Mouse (Mus musculus) hindbrain, postnatal 0 days (tissue): ENCODE results near the gene Six4. TPM values are rescaled to one million over a fixed set of nuclear protein-coding genes. Genes with fewer than 3 reads are reported as not detected.
"Not testable (repeated sequence)": the region's sequence is repeated elsewhere in the genome, so short reads cannot be mapped to it uniquely, and the experiment has no call there.

ENCODE experiments used
- ATAC-seq: fragments of 200-750 bp; cut with Nextera tagmentation; 2 replicates; pipeline ENCODE4 v1.8.0; 2017; ENCODE audit warnings: mild to moderate bottlenecking, moderate TSS enrichment, moderate library complexity
- DNase-seq: peaks from one replicate; pipeline ENCODE4 v3.0.0-alpha.2; 2015; ENCODE audit warnings: low spot score
- H3K27ac ChIP-seq: fragments of 300-500 bp; sonication (generic); 2 replicates; pipeline ENCODE4 v1.5.1; 2014; ENCODE audit warnings: mild to moderate bottlenecking
- H3K27me3 ChIP-seq: fragments of 300-500 bp; sonication (generic); 2 replicates; pipeline ENCODE4 v1.6.1; 2014; ENCODE audit warnings: low read length, mixed read lengths; ENCODE audit not compliant: insufficient read depth
- H3K36me3 ChIP-seq: fragments of 300-500 bp; sonication (generic); 2 replicates; pipeline ENCODE4 v1.6.1; 2014; ENCODE audit warnings: low read length, mixed read lengths; ENCODE audit not compliant: insufficient read depth
- H3K4me1 ChIP-seq: fragments of 300-500 bp; sonication (generic); 2 replicates; pipeline ENCODE4 v1.6.1; 2014; ENCODE audit warnings: antibody characterized with exemption, low read length, mixed read lengths; ENCODE audit not compliant: insufficient read depth
- H3K4me2 ChIP-seq: fragments of 300-500 bp; sonication (generic); 2 replicates; pipeline ENCODE4 v1.6.1; 2014; ENCODE audit warnings: low read depth, mild to moderate bottlenecking, low read length, moderate library complexity, mixed read lengths
- H3K4me3 ChIP-seq: fragments of 300-500 bp; sonication (generic); 2 replicates; pipeline ENCODE4 v1.5.1; 2014; ENCODE audit warnings: low read length
- H3K9ac ChIP-seq: fragments of 300-500 bp; sonication (generic); replicated peaks from 2 replicates; pipeline ENCODE4 v1.6.1; 2014; ENCODE audit warnings: mild to moderate bottlenecking, low read length, moderate library complexity, mixed read lengths
- H3K9me3 ChIP-seq: fragments of 300-500 bp; sonication (generic); 2 replicates; pipeline ENCODE4 v1.6.1; 2016; ENCODE audit warnings: low read length, mixed read lengths
- CTCF ChIP-seq: IDR thresholded peaks from 2 replicates; pipeline ENCODE4 v1.5.1; 2016; ENCODE audit warnings: antibody characterized with exemption, control low read depth, low read depth
- WGBS: fragments of 180-500 bp; shearing (Covaris S2); extraction: QIAGEN DNeasy Blood & Tissue Kit; methylation state at CpG from one replicate; pipeline ENCODE4 v1.1.7; 2014; 5-methylcytosine and 5-hydroxymethylcytosine counted together
- polyA plus RNA-seq: library from polyadenylated mRNA; unstranded; fragments of >200 nt; fragmentation: Nextera tagmentation; extraction: Ambion mirVana; gene quantifications from 2 replicates; pipeline ENCODE4 v1.2.1, GENCODE M21; 2015
- total RNA-seq: library from RNA; depleted of rRNA; stranded (reverse); fragments of >200 nt; gene quantifications from 2 replicates; pipeline ENCODE4 v1.2.3, GENCODE M21; 2014; rRNA removed

The Six4 gene
- 1.6 and 1.8 TPM in 2 replicates for total RNA-seq
- 0.15 and 0.26 TPM in 2 replicates for polyA plus RNA-seq

DNA sequence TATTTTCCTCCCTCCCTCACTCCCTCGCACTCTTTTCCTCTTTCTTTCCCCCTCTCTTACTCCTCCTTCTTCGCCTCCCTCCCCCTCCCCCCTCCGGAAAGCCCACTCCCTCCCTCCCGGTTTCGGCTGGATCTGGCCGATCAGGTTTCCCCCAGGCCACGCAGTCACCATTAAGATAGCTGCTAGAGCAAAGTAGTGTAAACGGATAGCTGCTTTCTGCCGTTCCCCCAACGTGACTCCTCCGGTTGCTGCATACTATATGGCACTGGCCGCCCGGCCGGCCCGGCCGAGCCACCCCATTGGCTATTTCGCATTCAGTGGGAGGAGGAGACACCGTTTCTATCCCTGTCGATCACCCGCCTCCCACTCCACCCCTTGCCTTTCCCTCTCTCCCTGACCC lies at the start of gene Six4:
TSS of gene Six4 (minus strand) at position 261 of the 400 bp plus-strand sequence.
- peak within 1 kb of the TSS; percentile 99 for H3K4me2 ChIP-seq
- H3K36me3 ChIP-seq: no peaks in the 10 kb centered on the region
- DNase-seq: peak; percentile 81
- peak within 1 kb of the TSS; percentile 70 for H3K4me3 ChIP-seq
- no peaks in the 10 kb centered on the region; the same call in 1 of the 2 replicates for H3K4me1 ChIP-seq
- ATAC-seq: peak; percentile 87
- no peak within 1 kb of the TSS; the same call in 1 of the 2 replicates for H3K27ac ChIP-seq
- no peaks in the 10 kb centered on the region for H3K9me3 ChIP-seq
- no peaks in the 10 kb centered on the region for H3K27me3 ChIP-seq
- under 1% methylated on average over 19 of the region's 20 CpGs for WGBS
- peak within 1 kb of the TSS; percentile 40 for H3K9ac ChIP-seq
- TF ChIP-seq CTCF: no peak

- TF ChIP-seq CTCF: no peak
- Histone ChIP-seq H3K36me3 (no peaks in the 10 kb centered on the region), H3K9ac (no peak overlapping the region), H3K27me3 (no peaks in the 10 kb centered on the region), H3K4me1 (no peaks in the 10 kb centered on the region), H3K27ac (no peak overlapping the region), H3K4me3 (no peak overlapping the region), H3K4me2 (no peak overlapping the region), H3K9me3 (no peaks in the 10 kb centered on the region)
- 60% methylated on average over 13 of the region's 13 CpGs for WGBS
- DNase-seq (no peak), ATAC-seq (no peak)
Measured at GRCm38 (mm10) chr12:73162408-73163181, 49.3 kb upstream of the Six4 start.

DNA sequence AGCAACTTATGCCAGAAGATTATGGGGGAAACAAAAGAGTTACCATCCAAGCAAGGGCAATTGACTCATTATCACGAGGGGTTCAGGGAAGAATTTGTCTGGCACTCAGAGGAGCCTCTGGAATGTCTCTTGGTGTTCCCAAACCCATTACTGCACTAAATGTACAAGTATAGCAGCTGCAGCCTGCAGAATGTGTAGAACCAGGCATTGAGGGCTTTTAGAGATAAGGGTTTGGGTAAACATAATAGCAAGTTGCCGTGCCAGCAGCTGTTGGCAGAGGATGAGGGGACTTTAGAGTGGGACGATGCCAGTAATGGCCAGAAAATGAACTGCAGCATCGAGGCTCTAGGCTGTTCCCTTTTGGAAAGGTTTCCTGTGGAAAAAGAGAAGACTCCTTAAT lies 47.1 kb upstream of the Six4 start:
- H3K4me3 ChIP-seq: no peak overlapping the region
- no peaks in the 10 kb centered on the region for H3K4me1 ChIP-seq
- H3K9ac ChIP-seq: no peak overlapping the region
- WGBS: 39% methylated on average over 4 of the region's 4 CpGs
- H3K4me2 ChIP-seq: no peak overlapping the region
- no peak overlapping the region for H3K27ac ChIP-seq
- TF ChIP-seq CTCF: 0 out of 2 replicates have a peak, but pooled peaks have one; percentile 13
- ATAC-seq: no peak
- no peaks in the 10 kb centered on the region for H3K9me3 ChIP-seq
- DNase-seq: peak; percentile 33
- H3K36me3 ChIP-seq: no peaks in the 10 kb centered on the region
- H3K27me3 ChIP-seq: no peaks in the 10 kb centered on the region

DNA sequence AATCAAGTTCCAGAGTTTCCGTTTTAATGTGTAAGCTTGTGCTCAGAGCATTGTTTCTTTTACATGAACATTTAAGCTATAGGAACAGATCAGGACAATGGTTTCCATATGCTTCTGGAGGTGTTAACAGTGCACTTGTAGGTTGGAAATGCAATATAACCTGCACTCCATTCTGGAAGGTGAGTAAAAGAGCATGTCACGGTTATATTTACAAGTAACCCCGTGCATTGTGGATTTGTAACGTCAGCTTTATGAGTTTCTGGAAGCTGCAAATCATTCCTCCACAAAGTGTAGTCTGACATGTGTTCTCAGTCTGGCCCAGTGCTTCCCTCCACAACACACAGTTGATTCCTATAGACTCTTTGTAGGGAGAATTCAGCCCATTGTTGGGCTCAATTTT lies 40.9 kb upstream of the Six4 start:
- Histone ChIP-seq H3K9ac (no peak overlapping the region), H3K4me2 (no peak overlapping the region), H3K27ac (no peak overlapping the region), H3K36me3 (no peaks in the 10 kb centered on the region), H3K4me3 (no peak overlapping the region), H3K27me3 (no peaks in the 10 kb centered on the region), H3K4me1 (no peaks in the 10 kb centered on the region), H3K9me3 (no peaks in the 10 kb centered on the region)
- ATAC-seq (no peak), DNase-seq (no peak)
- TF ChIP-seq CTCF: no peak
- WGBS: 94% methylated on average over 4 of the region's 4 CpGs

DNA sequence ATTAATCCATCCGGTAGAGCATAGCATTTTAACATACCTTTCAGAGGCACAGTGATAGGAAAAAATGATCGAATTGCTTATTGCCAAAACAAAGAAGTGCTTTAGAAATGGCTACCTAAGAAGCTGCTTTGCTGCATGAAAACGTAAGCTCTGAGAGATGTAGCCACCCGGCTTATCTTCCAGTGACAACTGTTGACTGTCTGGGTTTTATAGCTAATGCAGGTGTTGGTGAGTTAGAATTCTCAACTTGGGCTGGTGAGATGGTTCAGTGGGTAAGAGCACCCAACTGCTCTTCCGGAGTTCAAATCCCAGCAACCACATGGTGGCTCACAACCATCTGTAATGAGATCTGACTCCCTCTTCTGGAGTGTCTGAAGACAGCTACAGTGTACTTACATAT lies 37.8 kb upstream of the Six4 start:
- not testable (repeated sequence) for DNase-seq, H3K4me3 ChIP-seq, H3K9ac ChIP-seq, H3K27ac ChIP-seq, H3K9me3 ChIP-seq, H3K4me1 ChIP-seq, H3K36me3 ChIP-seq, H3K27me3 ChIP-seq, H3K4me2 ChIP-seq, ATAC-seq
- 92% methylated on average over 5 of the region's 5 CpGs for WGBS

GRCm38 (mm10) chr12:73147236-73147635 lies 34.0 kb upstream of the Six4 start:
- no peaks in the 10 kb centered on the region for H3K4me1 ChIP-seq
- 64% methylated on average over 3 of the region's 3 CpGs for WGBS
- no peak overlapping the region for H3K27ac ChIP-seq
- H3K36me3 ChIP-seq: no peaks in the 10 kb centered on the region
- no peak for TF ChIP-seq CTCF
- no peak for DNase-seq
- H3K4me2 ChIP-seq: no peak overlapping the region
- H3K9ac ChIP-seq: no peak overlapping the region
- no peaks in the 10 kb centered on the region for H3K27me3 ChIP-seq
- H3K4me3 ChIP-seq: no peak overlapping the region
- no peaks in the 10 kb centered on the region for H3K9me3 ChIP-seq
- ATAC-seq: no peak

DNA sequence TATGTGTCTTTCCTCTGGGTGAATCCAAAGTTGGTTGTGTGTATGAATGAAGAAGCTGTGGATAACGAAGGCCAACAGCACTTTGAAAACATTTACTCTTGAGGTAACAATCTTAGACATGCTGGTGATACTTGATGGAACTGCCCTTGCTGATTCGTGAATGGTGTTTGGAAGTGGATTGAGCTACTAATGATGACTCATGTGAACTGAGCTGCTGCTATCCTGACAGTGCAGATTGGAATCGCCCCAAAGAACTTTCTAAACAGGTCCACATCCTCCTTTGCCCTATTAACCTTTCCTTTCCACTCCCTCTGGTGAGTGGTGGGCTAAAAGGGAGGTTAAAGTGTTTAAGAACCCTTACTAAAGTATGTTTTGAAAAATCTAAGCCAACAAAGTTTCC lies 27.5 kb upstream of the Six4 start:
- H3K27ac ChIP-seq: no peak overlapping the region
- 92% methylated on average over 3 of the region's 3 CpGs for WGBS
- DNase-seq: no peak
- ATAC-seq: no peak
- H3K27me3 ChIP-seq: no peaks in the 10 kb centered on the region
- H3K9me3 ChIP-seq: no peaks in the 10 kb centered on the region
- H3K4me3 ChIP-seq: no peak overlapping the region
- H3K9ac ChIP-seq: no peak overlapping the region
- H3K36me3 ChIP-seq: no peaks in the 10 kb centered on the region
- TF ChIP-seq CTCF: no peak
- no peak overlapping the region for H3K4me2 ChIP-seq
- H3K4me1 ChIP-seq: no peaks in the 10 kb centered on the region
